Mouse (Mus musculus): ENCODE measurements at regions not wholly inside any gene's neighbourhood (a gene's known extent, or its start where the extent isn't known, plus 50 kb on each side); places are given as distances from the start of the nearest gene placed in this dataset.

GRCm38 (mm10) chr17:15951641-15952040, 120.8 kb upstream of the Rgmb start:
- no peaks in the 10 kb centered on the region for H3K27me3 ChIP-seq (ENCODE audit: control insufficient read depth, insufficient read depth, low read length)

GRCm38 (mm10) chr17:15949753-15950152, 118.9 kb upstream of the Rgmb start:
- Histone ChIP-seq H3K27ac (ENCODE audit: low read depth) (no peak overlapping the region), H3K9me3 (replicated peaks; ENCODE audit: control insufficient read depth, low read length) (no peaks in the 10 kb centered on the region), H3K4me1 (ENCODE audit: control insufficient read depth, insufficient read depth) (no peaks in the 10 kb centered on the region), H3K9ac (replicated peaks; ENCODE audit: low read depth, low read length) (no peak overlapping the region), H3K36me3 (replicated peaks; ENCODE audit: control insufficient read depth, insufficient read depth, low read length) (no peaks in the 10 kb centered on the region), H3K27me3 (ENCODE audit: control insufficient read depth, insufficient read depth, low read length) (no peaks in the 10 kb centered on the region), H3K4me2 (ENCODE audit: low read depth, low read length) (no peak overlapping the region), H3K4me3 (ENCODE audit: low read depth, low read length) (no peak overlapping the region)
- DNase-seq (ENCODE audit: low spot score): no peak
- ATAC-seq (ENCODE audit: insufficient read depth, low read depth): no peak
- TF ChIP-seq EP300 (IDR thresholded peaks at IDR 0.05; ENCODE audit: low read depth) (no peak), CTCF (IDR thresholded peaks at IDR 0.05; ENCODE audit: low read depth) (no peak)
- 38% methylated on average over 6 of the region's 6 CpGs for WGBS

More at GRCm38 (mm10) chr17:15951641-15952040, 120.8 kb upstream of the Rgmb start:
- TF ChIP-seq CTCF (IDR thresholded peaks at IDR 0.05; ENCODE audit: low read depth) (no peak), EP300 (IDR thresholded peaks at IDR 0.05; ENCODE audit: low read depth) (no peak)
- ATAC-seq (ENCODE audit: insufficient read depth, low read depth) (no peak), DNase-seq (ENCODE audit: low spot score) (no peak)
- no peak overlapping the region for H3K4me2 ChIP-seq (ENCODE audit: low read depth, low read length)
- H3K27ac ChIP-seq (ENCODE audit: low read depth): no peak overlapping the region
- H3K4me1 ChIP-seq (ENCODE audit: control insufficient read depth, insufficient read depth): no peaks in the 10 kb centered on the region
- WGBS: 76% methylated on average over 3 of the region's 3 CpGs
- H3K36me3 ChIP-seq (replicated peaks; ENCODE audit: control insufficient read depth, insufficient read depth, low read length): no peaks in the 10 kb centered on the region
- no peak overlapping the region for H3K4me3 ChIP-seq (ENCODE audit: low read depth, low read length)
- H3K9ac ChIP-seq (replicated peaks; ENCODE audit: low read depth, low read length): no peak overlapping the region
- H3K9me3 ChIP-seq (replicated peaks; ENCODE audit: control insufficient read depth, low read length): no peaks in the 10 kb centered on the region

GRCm38 (mm10) chr17:15942378-15942777, 111.5 kb upstream of the Rgmb start:
- no peak for TF ChIP-seq EP300 (IDR thresholded peaks at IDR 0.05; ENCODE audit: low read depth)
- no peak for TF ChIP-seq CTCF (IDR thresholded peaks at IDR 0.05; ENCODE audit: low read depth)
- Histone ChIP-seq H3K4me3 (ENCODE audit: low read depth, low read length) (no peak overlapping the region), H3K9ac (replicated peaks; ENCODE audit: low read depth, low read length) (no peak overlapping the region), H3K4me2 (ENCODE audit: low read depth, low read length) (no peak overlapping the region), H3K36me3 (replicated peaks; ENCODE audit: control insufficient read depth, insufficient read depth, low read length) (no peaks in the 10 kb centered on the region), H3K9me3 (replicated peaks; ENCODE audit: control insufficient read depth, low read length) (no peaks in the 10 kb centered on the region), H3K27ac (ENCODE audit: low read depth) (no peak overlapping the region), H3K27me3 (ENCODE audit: control insufficient read depth, insufficient read depth, low read length) (no peaks in the 10 kb centered on the region), H3K4me1 (ENCODE audit: control insufficient read depth, insufficient read depth) (no peaks in the 10 kb centered on the region)
- DNase-seq (ENCODE audit: low spot score) (no peak), ATAC-seq (ENCODE audit: insufficient read depth, low read depth) (no peak)
- WGBS: 61% methylated on average over 4 of the region's 4 CpGs

- WGBS: 36% methylated on average over 4 of the region's 4 CpGs
- DNase-seq (ENCODE audit: low spot score) (no peak), ATAC-seq (ENCODE audit: insufficient read depth, low read depth) (no peak)
- TF ChIP-seq CTCF (IDR thresholded peaks at IDR 0.05; ENCODE audit: low read depth) (no peak), EP300 (IDR thresholded peaks at IDR 0.05; ENCODE audit: low read depth) (no peak)
- Histone ChIP-seq H3K36me3 (replicated peaks; ENCODE audit: control insufficient read depth, insufficient read depth, low read length) (no peaks in the 10 kb centered on the region), H3K27ac (ENCODE audit: low read depth) (no peak overlapping the region), H3K27me3 (ENCODE audit: control insufficient read depth, insufficient read depth, low read length) (no peaks in the 10 kb centered on the region), H3K4me1 (ENCODE audit: control insufficient read depth, insufficient read depth) (no peaks in the 10 kb centered on the region), H3K4me2 (ENCODE audit: low read depth, low read length) (no peak overlapping the region), H3K9me3 (replicated peaks; ENCODE audit: control insufficient read depth, low read length) (no peaks in the 10 kb centered on the region), H3K9ac (replicated peaks; ENCODE audit: low read depth, low read length) (no peak overlapping the region), H3K4me3 (ENCODE audit: low read depth, low read length) (no peak overlapping the region)
Observed at GRCm38 (mm10) chr17:15918609-15919008, 87.8 kb upstream of the Rgmb start.

GRCm38 (mm10) chr17:15898689-15899419, 68.0 kb upstream of the Rgmb start:
- no peak overlapping the region for H3K27ac ChIP-seq (ENCODE audit: low read depth)
- DNase-seq (ENCODE audit: low spot score) (no peak), ATAC-seq (ENCODE audit: insufficient read depth, low read depth) (no peak)
- no peak overlapping the region for H3K4me3 ChIP-seq (ENCODE audit: low read depth, low read length)
- H3K27me3 ChIP-seq (ENCODE audit: control insufficient read depth, insufficient read depth, low read length): no peaks in the 10 kb centered on the region
- no peaks in the 10 kb centered on the region for H3K4me1 ChIP-seq (ENCODE audit: control insufficient read depth, insufficient read depth)
- H3K4me2 ChIP-seq (ENCODE audit: low read depth, low read length): no peak overlapping the region
- H3K9ac ChIP-seq (replicated peaks; ENCODE audit: low read depth, low read length): no peak overlapping the region
- TF ChIP-seq CTCF (IDR thresholded peaks at IDR 0.05; ENCODE audit: low read depth): no peak
- TF ChIP-seq EP300 (IDR thresholded peaks at IDR 0.05; ENCODE audit: low read depth): no peak
- H3K9me3 ChIP-seq (replicated peaks; ENCODE audit: control insufficient read depth, low read length): no peaks in the 10 kb centered on the region
- 59% methylated on average over 7 of the region's 7 CpGs for WGBS
- no peaks in the 10 kb centered on the region for H3K36me3 ChIP-seq (replicated peaks; ENCODE audit: control insufficient read depth, insufficient read depth, low read length)

- no peak overlapping the region for H3K27ac ChIP-seq (ENCODE audit: low read depth)
- DNase-seq (ENCODE audit: low spot score) (no peak), ATAC-seq (ENCODE audit: insufficient read depth, low read depth) (no peak)
- H3K9me3 ChIP-seq (replicated peaks; ENCODE audit: control insufficient read depth, low read length): no peaks in the 10 kb centered on the region
- 51% methylated on average over 3 of the region's 3 CpGs for WGBS
- H3K9ac ChIP-seq (replicated peaks; ENCODE audit: low read depth, low read length): no peak overlapping the region
- H3K4me1 ChIP-seq (ENCODE audit: control insufficient read depth, insufficient read depth): no peaks in the 10 kb centered on the region
- no peak overlapping the region for H3K4me3 ChIP-seq (ENCODE audit: low read depth, low read length)
- no peaks in the 10 kb centered on the region for H3K36me3 ChIP-seq (replicated peaks; ENCODE audit: control insufficient read depth, insufficient read depth, low read length)
- H3K4me2 ChIP-seq (ENCODE audit: low read depth, low read length): no peak overlapping the region
- H3K27me3 ChIP-seq (ENCODE audit: control insufficient read depth, insufficient read depth, low read length): no peaks in the 10 kb centered on the region
- TF ChIP-seq EP300 (IDR thresholded peaks at IDR 0.05; ENCODE audit: low read depth): no peak
- TF ChIP-seq CTCF (IDR thresholded peaks at IDR 0.05; ENCODE audit: low read depth): no peak
Observed at GRCm38 (mm10) chr17:15895968-15896367, 65.1 kb upstream of the Rgmb start.
